Mouse (Mus musculus) G1E (cell line): ENCODE measurements around the gene Gpc1.

Experiments
- CTCF ChIP-seq: IDR thresholded peaks from 2 replicates; pipeline ENCODE4 v1.5.1; 2012; ENCODE audit warnings: low read depth, low read length, inconsistent platforms, mixed read lengths
- GATA1 ChIP-seq: IDR thresholded peaks from 2 replicates; pipeline ENCODE4 v1.6.1; 2012; ENCODE audit warnings: borderline replicate concordance, low read length, inconsistent platforms, mixed read lengths
- POLR2AphosphoS5 ChIP-seq: IDR thresholded peaks from 2 replicates; pipeline ENCODE4 v1.6.1; 2012; ENCODE audit warnings: low read depth, low read length, inconsistent platforms; ENCODE audit not compliant: insufficient replicate concordance
- TAL1 ChIP-seq: conservative IDR thresholded peaks from 2 replicates; pipeline ENCODE4 v1.6.1; 2012; ENCODE audit warnings: low read depth, low read length, inconsistent platforms, mixed read lengths

GRCm38 (mm10) chr1:92833987-92834706, 2.7 kb downstream of the Gpc1 start:
- TF ChIP-seq GATA1 (no peak), CTCF (peak; percentile 46), TAL1 (no peak), POLR2AphosphoS5 (no peak)
